Mouse (Mus musculus): ENCODE data around the gene Zbtb38. TPM values are rescaled to one million over a fixed set of nuclear protein-coding genes. Genes with fewer than 3 reads are reported as not detected.
"Not testable (repeated sequence)": the region's sequence is repeated elsewhere in the genome, so short reads cannot be mapped to it uniquely, and the experiment has no call there.

The Zbtb38 gene
- polyA plus RNA-seq, 1 experiment from 2014 or later, result 12.6 TPM

- no peak overlapping the region for H3K27ac ChIP-seq (ENCODE audit: low read depth, low read length)
- ATAC-seq (ENCODE audit: insufficient read depth, low FRiP score, low TSS enrichment) (no peak), DNase-seq (ENCODE audit: low spot score) (no peak)
- H3K9ac ChIP-seq (ENCODE audit: low read length), result no peak overlapping the region
- H3K36me3 ChIP-seq (ENCODE audit: control insufficient read depth, insufficient read depth, low read length), result no peaks in the 10 kb centered on the region
- WGBS, result 82% methylated on average over 2 of the region's 2 CpGs
- H3K9me3 ChIP-seq (ENCODE audit: control insufficient read depth, low read length), result no peaks in the 10 kb centered on the region
- H3K4me1 ChIP-seq (ENCODE audit: control insufficient read depth, insufficient read depth, low read length), result no peaks in the 10 kb centered on the region
- no peaks in the 10 kb centered on the region for H3K27me3 ChIP-seq (ENCODE audit: control insufficient read depth, insufficient read depth, low read length)
- no peak overlapping the region for H3K4me3 ChIP-seq (ENCODE audit: low read depth, low read length)
- no peak overlapping the region for H3K4me2 ChIP-seq (ENCODE audit: low read depth)
These were observed 92.8 kb downstream of the Zbtb38 start for GRCm38 (mm10) chr9:96659801-96660200.

GRCm38 (mm10) chr9:96653538-96653937, 99.1 kb downstream of the Zbtb38 start:
- Histone ChIP-seq H3K4me3 (ENCODE audit: low read depth, low read length) (no peak overlapping the region), H3K4me1 (ENCODE audit: control insufficient read depth, insufficient read depth, low read length) (no peaks in the 10 kb centered on the region), H3K4me2 (ENCODE audit: low read depth) (no peak overlapping the region), H3K9me3 (ENCODE audit: control insufficient read depth, low read length) (no peaks in the 10 kb centered on the region), H3K27ac (ENCODE audit: low read depth, low read length) (no peak overlapping the region), H3K27me3 (ENCODE audit: control insufficient read depth, insufficient read depth, low read length) (no peaks in the 10 kb centered on the region), H3K36me3 (ENCODE audit: control insufficient read depth, insufficient read depth, low read length) (no peaks in the 10 kb centered on the region), H3K9ac (ENCODE audit: low read length) (no peak overlapping the region)
- ATAC-seq (ENCODE audit: insufficient read depth, low FRiP score, low TSS enrichment), result no peak
- WGBS, result 72% methylated on average over 4 of the region's 4 CpGs
- no peak for DNase-seq (ENCODE audit: low spot score)

GRCm38 (mm10) chr9:96652763-96653162, 99.9 kb downstream of the Zbtb38 start:
- ATAC-seq (ENCODE audit: insufficient read depth, low FRiP score, low TSS enrichment) (no peak), DNase-seq (ENCODE audit: low spot score) (no peak)
- Histone ChIP-seq H3K27me3 (ENCODE audit: control insufficient read depth, insufficient read depth, low read length) (no peaks in the 10 kb centered on the region), H3K4me1 (ENCODE audit: control insufficient read depth, insufficient read depth, low read length) (no peaks in the 10 kb centered on the region), H3K9ac (ENCODE audit: low read length) (no peak overlapping the region), H3K36me3 (ENCODE audit: control insufficient read depth, insufficient read depth, low read length) (no peaks in the 10 kb centered on the region), H3K4me2 (ENCODE audit: low read depth) (no peak overlapping the region), H3K9me3 (ENCODE audit: control insufficient read depth, low read length) (no peaks in the 10 kb centered on the region), H3K27ac (ENCODE audit: low read depth, low read length) (no peak overlapping the region), H3K4me3 (ENCODE audit: low read depth, low read length) (no peak overlapping the region)
- 64% methylated on average over 6 of the region's 6 CpGs for WGBS

DNA sequence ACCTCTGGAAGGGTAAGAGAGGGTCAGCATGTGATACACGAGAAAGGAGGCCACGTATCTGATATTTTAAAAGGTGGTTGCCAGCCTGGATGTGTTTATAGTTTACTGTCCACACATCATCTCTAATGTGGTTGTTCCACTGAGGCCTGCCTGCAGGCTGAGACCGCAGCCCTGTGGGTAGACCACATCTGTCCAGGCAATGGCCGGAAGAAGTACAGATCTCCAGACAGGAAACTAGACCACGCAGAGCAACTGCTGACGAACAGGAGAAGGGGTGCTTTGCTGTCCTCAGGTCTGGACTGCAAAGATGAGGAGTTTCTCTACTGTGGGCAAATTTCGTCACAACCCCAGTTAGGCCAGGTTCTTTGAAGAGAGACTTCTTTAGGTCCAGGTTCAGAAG, 101.8 kb downstream of the Zbtb38 start:
- no peak for DNase-seq (ENCODE audit: low spot score)
- Histone ChIP-seq H3K9me3 (ENCODE audit: control insufficient read depth, low read length) (no peaks in the 10 kb centered on the region), H3K4me3 (ENCODE audit: low read depth, low read length) (no peak overlapping the region), H3K27me3 (ENCODE audit: control insufficient read depth, insufficient read depth, low read length) (no peaks in the 10 kb centered on the region), H3K4me2 (ENCODE audit: low read depth) (no peak overlapping the region), H3K9ac (ENCODE audit: low read length) (no peak overlapping the region), H3K36me3 (ENCODE audit: control insufficient read depth, insufficient read depth, low read length) (no peaks in the 10 kb centered on the region), H3K27ac (ENCODE audit: low read depth, low read length) (no peak overlapping the region), H3K4me1 (ENCODE audit: control insufficient read depth, insufficient read depth, low read length) (no peaks in the 10 kb centered on the region)
- ATAC-seq (ENCODE audit: insufficient read depth, low FRiP score, low TSS enrichment), result no peak
- WGBS, result 85% methylated on average over 7 of the region's 7 CpGs

DNA sequence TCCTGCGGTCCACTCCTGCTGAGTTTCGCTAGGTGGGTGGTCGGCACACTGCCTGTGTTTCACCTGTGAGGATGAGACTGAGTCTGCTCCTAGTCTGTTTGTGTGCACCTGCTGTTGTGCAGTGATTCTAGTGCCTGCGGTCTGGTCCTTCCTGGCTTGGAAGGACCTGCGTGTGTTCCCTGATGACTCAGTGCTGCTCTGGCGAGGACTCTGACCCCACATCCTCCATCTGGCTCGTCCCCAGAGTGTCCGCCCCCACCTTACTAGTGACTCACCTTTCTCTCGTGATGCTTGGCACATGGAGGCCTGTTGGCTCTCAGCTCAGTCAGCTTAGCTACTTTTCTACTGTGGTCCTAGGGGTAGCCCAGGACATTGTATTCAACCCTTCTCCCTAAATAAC, 102.7 kb downstream of the Zbtb38 start:
- Histone ChIP-seq H3K9ac (ENCODE audit: low read length) (no peak overlapping the region), H3K27ac (ENCODE audit: low read depth, low read length) (no peak overlapping the region), H3K4me1 (ENCODE audit: control insufficient read depth, insufficient read depth, low read length) (no peaks in the 10 kb centered on the region), H3K36me3 (ENCODE audit: control insufficient read depth, insufficient read depth, low read length) (no peaks in the 10 kb centered on the region), H3K9me3 (ENCODE audit: control insufficient read depth, low read length) (no peaks in the 10 kb centered on the region), H3K27me3 (ENCODE audit: control insufficient read depth, insufficient read depth, low read length) (no peaks in the 10 kb centered on the region), H3K4me2 (ENCODE audit: low read depth) (no peak overlapping the region), H3K4me3 (ENCODE audit: low read depth, low read length) (no peak overlapping the region)
- 75% methylated on average over 9 of the region's 9 CpGs for WGBS
- ATAC-seq (ENCODE audit: insufficient read depth, low FRiP score, low TSS enrichment) (no peak), DNase-seq (ENCODE audit: low spot score) (no peak)

- Histone ChIP-seq H3K27ac (ENCODE audit: low read depth, low read length) (no peak overlapping the region), H3K9ac (ENCODE audit: low read length) (no peak overlapping the region), H3K4me3 (ENCODE audit: low read depth, low read length) (no peak overlapping the region), H3K4me2 (ENCODE audit: low read depth) (no peak overlapping the region), H3K9me3 (ENCODE audit: control insufficient read depth, low read length) (no peaks in the 10 kb centered on the region), H3K36me3 (ENCODE audit: control insufficient read depth, insufficient read depth, low read length) (no peaks in the 10 kb centered on the region), H3K27me3 (ENCODE audit: control insufficient read depth, insufficient read depth, low read length) (no peaks in the 10 kb centered on the region), H3K4me1 (ENCODE audit: control insufficient read depth, insufficient read depth, low read length) (no peaks in the 10 kb centered on the region)
- DNase-seq (ENCODE audit: low spot score) (no peak), ATAC-seq (ENCODE audit: insufficient read depth, low FRiP score, low TSS enrichment) (no peak)
- WGBS, result 88% methylated on average over 4 of the region's 4 CpGs
These were observed 103.3 kb downstream of the Zbtb38 start for GRCm38 (mm10) chr9:96649362-96649761.

DNA sequence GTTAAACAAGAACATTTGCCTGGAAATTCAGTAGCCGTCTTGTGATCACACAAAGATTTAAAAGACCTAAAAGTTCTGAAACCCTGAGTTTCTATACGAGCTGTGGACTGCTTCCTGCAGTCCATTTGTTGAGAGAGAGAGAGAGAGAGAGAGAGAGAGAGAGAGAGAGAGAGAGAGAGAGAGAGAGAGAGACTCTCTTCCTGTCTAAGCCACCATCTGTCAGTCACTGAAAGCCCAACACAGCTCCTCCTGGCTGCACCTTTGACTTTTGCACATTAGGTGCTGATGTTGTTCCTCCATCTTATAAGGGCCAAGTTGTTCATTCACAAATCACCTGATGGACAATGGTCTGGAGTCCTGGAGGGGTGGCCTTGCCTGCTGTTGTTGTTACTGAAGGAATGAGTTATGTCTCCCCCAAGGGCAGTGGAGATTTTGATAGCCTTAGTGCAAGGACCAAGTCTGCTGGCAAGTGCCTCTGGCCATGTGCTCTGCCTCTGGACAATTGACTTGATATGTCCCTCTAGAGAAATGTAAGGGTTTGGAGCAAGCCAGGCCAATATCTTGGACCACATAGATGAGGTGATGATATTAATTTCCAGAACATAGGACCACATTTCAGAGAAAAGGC, 105.8 kb downstream of the Zbtb38 start:
- Histone ChIP-seq H3K36me3 (ENCODE audit: control insufficient read depth, insufficient read depth, low read length) (no peaks in the 10 kb centered on the region), H3K27ac (ENCODE audit: low read depth, low read length) (no peak overlapping the region), H3K9ac (ENCODE audit: low read length) (no peak overlapping the region), H3K27me3 (ENCODE audit: control insufficient read depth, insufficient read depth, low read length) (no peaks in the 10 kb centered on the region), H3K9me3 (ENCODE audit: control insufficient read depth, low read length) (no peaks in the 10 kb centered on the region), H3K4me3 (ENCODE audit: low read depth, low read length) (no peak overlapping the region), H3K4me1 (ENCODE audit: control insufficient read depth, insufficient read depth, low read length) (no peaks in the 10 kb centered on the region), H3K4me2 (ENCODE audit: low read depth) (no peak overlapping the region)
- ATAC-seq (ENCODE audit: insufficient read depth, low FRiP score, low TSS enrichment) (no peak), DNase-seq (ENCODE audit: low spot score) (no peak)
- WGBS, result 68% methylated on average over 2 of the region's 2 CpGs

DNA sequence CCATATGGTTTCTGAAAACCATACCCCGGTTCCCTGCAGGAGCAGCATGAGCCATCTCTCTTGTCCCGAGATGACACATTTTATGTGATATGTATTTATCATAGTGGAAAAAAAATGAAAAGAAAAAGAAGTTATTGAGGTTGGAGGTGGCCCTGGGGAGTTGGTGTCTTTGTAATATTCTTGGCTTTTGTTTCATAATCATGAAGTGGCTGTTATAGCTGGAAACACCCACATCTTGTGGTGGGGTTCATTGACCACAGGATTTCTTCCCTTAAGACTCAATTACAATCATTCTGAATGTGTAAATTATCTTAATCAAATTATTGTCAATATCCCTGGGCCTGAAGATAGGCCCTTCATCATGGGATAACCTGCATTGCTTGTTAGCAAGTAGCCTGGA, 107.8 kb downstream of the Zbtb38 start:
- 86% methylated on average over 2 of the region's 2 CpGs for WGBS
- Histone ChIP-seq H3K36me3 (ENCODE audit: control insufficient read depth, insufficient read depth, low read length) (no peaks in the 10 kb centered on the region), H3K4me2 (ENCODE audit: low read depth) (no peak overlapping the region), H3K9ac (ENCODE audit: low read length) (no peak overlapping the region), H3K27ac (ENCODE audit: low read depth, low read length) (no peak overlapping the region), H3K4me3 (ENCODE audit: low read depth, low read length) (no peak overlapping the region), H3K9me3 (ENCODE audit: control insufficient read depth, low read length) (no peaks in the 10 kb centered on the region), H3K4me1 (ENCODE audit: control insufficient read depth, insufficient read depth, low read length) (no peaks in the 10 kb centered on the region), H3K27me3 (ENCODE audit: control insufficient read depth, insufficient read depth, low read length) (no peaks in the 10 kb centered on the region)
- DNase-seq (ENCODE audit: low spot score), result no peak
- no peak for ATAC-seq (ENCODE audit: insufficient read depth, low FRiP score, low TSS enrichment)

GRCm38 (mm10) chr9:96644002-96644401, 108.6 kb downstream of the Zbtb38 start:
- not testable (repeated sequence) for H3K27ac ChIP-seq (ENCODE audit: low read depth, low read length); H3K27me3 ChIP-seq (ENCODE audit: control insufficient read depth, insufficient read depth, low read length); H3K4me2 ChIP-seq (ENCODE audit: low read depth); H3K36me3 ChIP-seq (ENCODE audit: control insufficient read depth, insufficient read depth, low read length); H3K4me1 ChIP-seq (ENCODE audit: control insufficient read depth, insufficient read depth, low read length); H3K4me3 ChIP-seq (ENCODE audit: low read depth, low read length); DNase-seq (ENCODE audit: low spot score); H3K9me3 ChIP-seq (ENCODE audit: control insufficient read depth, low read length); H3K9ac ChIP-seq (ENCODE audit: low read length); ATAC-seq (ENCODE audit: insufficient read depth, low FRiP score, low TSS enrichment)
- 93% methylated on average over 3 of the region's 3 CpGs for WGBS
